Mouse (Mus musculus) retina, postnatal 7 days (tissue): ENCODE measurements at regions not wholly inside any gene's neighbourhood (a gene's known extent, or its start where the extent isn't known, plus 50 kb on each side); places are given as distances from the start of the nearest gene placed in this dataset.

Experiments used
- DNase-seq: peaks from one replicate; pipeline ENCODE4 v3.0.0-alpha.2; 2012; ENCODE audit warnings: low read depth, low spot score

GRCm38 (mm10) chr16:5829071-5829470 lies 56.1 kb upstream of the Rbfox1 start:
- no peak for DNase-seq

- no peak for DNase-seq
Observed at GRCm38 (mm10) chr16:5823316-5823715, 61.8 kb upstream of the Rbfox1 start.

DNA sequence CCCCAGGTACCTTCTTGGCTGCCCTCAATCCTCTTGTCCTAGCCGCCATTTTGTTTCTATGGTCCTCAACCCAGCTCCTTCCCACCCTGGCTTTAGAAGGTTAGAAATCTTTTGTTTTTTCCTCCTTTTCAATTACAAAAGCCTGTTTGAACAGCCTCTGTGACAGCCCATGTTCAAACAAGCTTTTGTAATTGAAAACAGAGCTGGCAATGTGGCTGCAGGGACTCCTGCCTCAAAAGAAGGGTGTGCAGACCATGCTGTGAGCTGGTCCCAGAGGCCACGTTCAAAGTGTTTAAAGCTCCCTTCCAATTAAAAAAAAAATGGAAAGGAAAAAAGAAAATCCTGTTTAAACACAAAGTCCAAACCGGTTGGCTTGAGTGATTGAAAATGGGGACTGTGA lies 68.0 kb upstream of the Rbfox1 start:
- no peak for DNase-seq

GRCm38 (mm10) chr16:5812245-5812820 lies 72.8 kb upstream of the Rbfox1 start:
- no peak for DNase-seq

GRCm38 (mm10) chr16:5811654-5811992 lies 73.5 kb upstream of the Rbfox1 start:
- no peak for DNase-seq

GRCm38 (mm10) chr16:5810986-5811653 lies 74.0 kb upstream of the Rbfox1 start:
- no peak for DNase-seq

DNA sequence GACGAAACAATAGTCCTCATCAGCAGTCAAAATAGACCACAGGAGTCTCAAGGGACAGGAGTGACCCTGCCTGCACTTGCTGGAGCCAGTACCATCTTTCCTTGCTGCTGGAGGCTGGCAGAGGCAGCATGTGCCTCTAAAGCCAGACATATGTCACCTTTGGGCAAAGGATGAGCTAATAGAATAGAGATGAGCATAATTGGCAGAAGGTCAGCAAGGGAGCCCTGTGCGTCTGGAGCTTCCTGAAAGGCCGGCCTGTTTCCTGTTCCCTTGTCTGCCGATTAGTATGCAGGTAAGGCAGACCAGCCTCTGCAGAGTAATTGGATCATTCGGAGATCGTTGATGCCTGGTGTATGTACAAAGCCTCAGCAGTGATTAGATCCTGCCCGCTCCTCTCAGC lies 87.0 kb upstream of the Rbfox1 start:
- no peak for DNase-seq

DNA sequence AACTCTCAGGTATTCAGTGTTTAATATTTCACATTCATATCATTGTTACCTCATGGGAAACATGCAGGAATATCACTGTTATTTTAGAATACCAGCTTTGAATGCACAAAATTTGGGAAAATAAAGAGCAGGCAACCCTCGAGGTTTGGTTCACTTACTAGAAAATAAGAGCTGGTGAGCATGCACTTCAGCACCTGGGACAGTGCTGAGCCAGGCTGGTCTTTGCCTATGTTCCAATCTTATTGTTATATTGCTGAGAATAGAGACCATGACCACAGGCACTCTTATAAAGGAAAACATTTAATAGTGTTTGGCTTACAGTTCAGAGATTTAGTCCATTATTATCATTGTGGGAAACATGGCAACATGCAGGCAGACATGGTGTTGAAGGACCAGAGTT lies 92.9 kb upstream of the Rbfox1 start:
- DNase-seq, result no peak

GRCm38 (mm10) chr16:5790161-5790560 lies 95.0 kb upstream of the Rbfox1 start:
- no peak for DNase-seq

DNA sequence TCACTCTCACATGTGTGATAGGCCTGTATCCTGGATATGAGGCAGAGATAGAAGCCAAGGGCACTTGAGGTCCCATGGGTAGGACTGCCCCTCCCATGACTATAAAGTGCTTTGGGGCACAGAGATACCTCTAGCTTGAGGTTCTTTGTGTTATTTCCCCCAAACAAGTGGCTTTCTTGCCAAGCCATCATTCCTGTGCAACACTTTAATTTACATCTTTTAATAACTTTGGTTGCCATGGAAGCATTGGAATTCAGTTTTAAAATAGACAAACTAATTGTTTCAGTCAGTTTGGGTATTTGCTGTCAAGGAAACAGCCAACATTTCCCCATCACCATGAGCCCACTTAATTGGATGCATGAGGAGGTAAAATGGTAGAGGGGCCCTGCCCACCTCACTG lies 97.9 kb upstream of the Rbfox1 start:
- no peak for DNase-seq

- DNase-seq, result no peak
Observed at GRCm38 (mm10) chr16:5766771-5767421, 118.3 kb upstream of the Rbfox1 start.

GRCm38 (mm10) chr16:5765143-5765542 lies 120.0 kb upstream of the Rbfox1 start:
- no peak for DNase-seq

DNA sequence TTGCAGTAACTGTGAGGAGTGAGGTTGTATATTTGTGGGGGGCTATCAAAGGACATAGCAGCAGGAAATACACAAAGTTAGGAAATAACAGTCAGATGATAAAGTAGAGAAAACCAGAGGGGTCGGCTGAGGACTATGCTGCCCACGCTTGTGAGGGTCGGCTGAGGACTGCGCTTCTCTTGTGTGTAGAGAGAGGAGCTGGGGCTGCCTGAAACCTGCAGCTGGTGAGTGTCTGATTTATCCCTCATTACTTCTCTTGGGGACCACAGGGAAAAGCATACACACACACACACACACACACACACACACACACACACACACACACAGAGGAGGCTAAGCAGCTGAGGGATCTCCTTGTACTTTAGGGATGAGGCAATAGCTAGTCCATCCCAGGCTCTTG lies 124.3 kb upstream of the Rbfox1 start:
- no peak for DNase-seq

DNA sequence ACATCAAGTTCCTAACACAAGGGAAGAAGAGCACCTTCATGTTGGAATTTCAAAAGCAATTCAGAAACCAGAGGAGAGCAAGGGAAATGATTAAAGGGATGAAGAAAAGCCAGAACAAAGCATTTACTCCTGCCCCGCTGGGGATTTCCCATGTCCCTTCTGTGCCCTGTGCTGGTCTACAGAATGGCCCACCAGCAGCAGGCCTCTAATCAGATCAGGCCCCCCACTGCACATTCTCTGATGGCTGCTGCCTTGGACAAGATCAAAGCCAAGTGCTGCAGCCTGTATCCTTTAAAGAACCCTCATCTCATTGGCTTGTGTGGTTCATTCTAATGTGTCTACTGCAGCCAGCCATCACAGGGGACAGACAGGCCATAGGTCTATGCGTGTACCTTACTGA lies 126.1 kb upstream of the Rbfox1 start:
- no peak for DNase-seq

- no peak for DNase-seq
Observed at GRCm38 (mm10) chr16:5742716-5743507, 142.2 kb upstream of the Rbfox1 start.

DNA sequence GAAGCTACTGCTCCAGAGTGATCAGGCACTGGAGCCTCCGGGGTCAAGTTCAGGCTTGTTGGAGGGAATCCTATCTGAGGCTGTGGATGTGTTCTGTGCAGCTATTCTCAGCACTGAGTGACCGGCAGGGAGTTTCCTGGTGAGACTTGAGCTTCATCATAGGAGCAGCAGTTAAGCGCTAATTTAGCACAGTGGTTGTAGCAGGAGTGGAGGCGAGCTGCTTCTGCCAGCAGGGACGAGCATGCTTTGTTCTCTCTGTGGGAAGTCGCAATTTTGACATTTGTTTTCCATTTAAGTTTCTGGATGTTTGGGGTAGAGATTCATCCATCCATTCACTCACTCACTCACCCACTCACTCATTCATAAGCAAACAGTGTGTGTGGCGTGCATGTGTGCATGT lies 144.4 kb upstream of the Rbfox1 start:
- no peak for DNase-seq

DNA sequence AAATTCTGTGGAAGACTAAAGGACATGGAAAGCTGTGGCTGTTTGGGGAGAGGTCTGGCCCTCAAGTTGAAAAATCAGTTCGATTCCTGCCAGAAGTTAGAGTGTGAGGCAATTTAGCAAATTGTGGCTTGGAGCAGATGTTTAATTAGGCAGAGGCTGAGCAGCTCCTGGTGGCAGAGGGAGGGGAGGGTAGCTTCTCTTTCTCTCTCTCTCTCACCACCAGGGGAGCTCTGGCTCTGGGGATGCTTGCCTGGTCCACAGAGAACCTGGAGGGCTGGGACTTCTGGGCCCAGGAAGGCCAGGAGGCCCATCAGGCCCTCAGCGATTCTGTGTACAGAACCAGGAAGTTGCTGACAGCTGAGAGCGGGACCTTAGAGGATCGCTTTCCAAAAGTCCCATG lies 151.5 kb upstream of the Rbfox1 start:
- DNase-seq, result no peak

- no peak for DNase-seq
Observed at GRCm38 (mm10) chr16:5722506-5722905, 162.6 kb upstream of the Rbfox1 start.

DNA sequence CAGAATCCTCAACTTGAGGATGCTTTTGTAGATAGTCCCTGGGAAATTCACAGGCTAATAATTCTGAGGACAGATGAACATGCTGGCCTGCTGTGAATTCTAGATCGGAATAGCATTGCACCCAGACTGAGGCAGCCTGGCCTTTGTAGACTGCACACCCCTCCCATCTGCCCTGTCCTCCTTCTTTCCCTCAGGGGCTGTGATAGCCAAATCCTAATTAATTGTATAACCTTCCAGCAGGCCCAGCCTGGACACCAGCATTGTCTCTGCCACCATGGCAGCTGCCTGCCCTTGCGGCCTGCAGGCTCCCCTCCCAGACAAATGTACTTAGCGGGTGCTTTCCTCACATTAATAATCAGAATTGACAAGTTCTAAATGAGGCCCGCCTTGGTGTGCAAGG lies 171.7 kb upstream of the Rbfox1 start:
- DNase-seq, result no peak

- no peak for DNase-seq
Observed at GRCm38 (mm10) chr16:5709831-5710230, 175.3 kb upstream of the Rbfox1 start.

GRCm38 (mm10) chr16:5700731-5701255 lies 184.4 kb upstream of the Rbfox1 start:
- DNase-seq, result no peak

- DNase-seq, result no peak
Observed at GRCm38 (mm10) chr16:5688322-5688721, 196.8 kb upstream of the Rbfox1 start.
